Mouse (Mus musculus) liver, embryonic 11.5 days (tissue): ENCODE results near the gene Camk1g. TPM values are rescaled to one million over a fixed set of nuclear protein-coding genes. Genes with fewer than 3 reads are reported as not detected.

Experiments
- ATAC-seq: fragments of 200-750 bp; cut with Nextera tagmentation; replicated peaks from 2 replicates; pipeline ENCODE4 v1.8.0; 2017; ENCODE audit warnings: moderate number of reproducible peaks, mild to moderate bottlenecking, moderate TSS enrichment, moderate library complexity; ENCODE audit not compliant: low FRiP score
- DNase-seq: peaks from one replicate; pipeline ENCODE4 v3.0.0-alpha.2; 2017; ENCODE audit warnings: low spot score
- H3K27ac ChIP-seq: fragments of 300-500 bp; sonication (generic); 2 replicates; pipeline ENCODE4 v1.5.1; 2014; ENCODE audit warnings: mild to moderate bottlenecking, low read depth, low read length, control low read depth
- H3K27me3 ChIP-seq: fragments of 300-500 bp; sonication (generic); replicated peaks from 2 replicates; pipeline ENCODE4 v1.6.1; 2014; ENCODE audit warnings: low read length, mixed read lengths; ENCODE audit not compliant: control insufficient read depth, insufficient read depth
- H3K36me3 ChIP-seq: fragments of 300-500 bp; sonication (generic); 2 replicates; pipeline ENCODE4 v1.6.1; 2014; ENCODE audit warnings: mild to moderate bottlenecking, low read length, moderate library complexity, mixed read lengths; ENCODE audit not compliant: control insufficient read depth, insufficient read depth
- H3K4me1 ChIP-seq: fragments of 300-500 bp; sonication (generic); replicated peaks from 2 replicates; pipeline ENCODE4 v1.6.1; 2014; ENCODE audit warnings: low read length, mixed read lengths; ENCODE audit not compliant: control insufficient read depth, insufficient read depth
- H3K4me2 ChIP-seq: fragments of 300-500 bp; sonication (generic); 2 replicates; pipeline ENCODE4 v1.6.1; 2014; ENCODE audit warnings: mild to moderate bottlenecking, control low read depth, moderate library complexity
- H3K4me3 ChIP-seq: fragments of 300-500 bp; sonication (generic); 2 replicates; pipeline ENCODE4 v1.5.1; 2014; ENCODE audit warnings: low read depth, low read length, control low read depth
- H3K9ac ChIP-seq: fragments of 300-500 bp; sonication (generic); 2 replicates; pipeline ENCODE4 v1.6.1; 2014; ENCODE audit warnings: low read depth, low read length, control low read depth
- H3K9me3 ChIP-seq: fragments of 300-500 bp; sonication (generic); 2 replicates; pipeline ENCODE4 v1.6.1; 2016; ENCODE audit warnings: low read length, inconsistent platforms, mixed read lengths; ENCODE audit not compliant: control insufficient read depth
- WGBS: fragments of 180-500 bp; shearing (Covaris S2); extraction: QIAGEN DNeasy Blood & Tissue Kit; methylation state at CpG from one replicate; pipeline ENCODE4 v1.1.7; 2014; 5-methylcytosine and 5-hydroxymethylcytosine counted together
- polyA plus RNA-seq: library from polyadenylated mRNA; unstranded; fragments of >200 nt; fragmentation: Nextera tagmentation; extraction: Ambion mirVana; gene quantifications from 2 replicates; pipeline ENCODE4 v1.2.1, GENCODE M21; 2014

The Camk1g gene
- polyA plus RNA-seq, 1 experiment from 2014 or later = 3.3 TPM

GRCm38 (mm10) chr1:193398728-193399437 is 28.8 kb upstream of the Camk1g start:
- ATAC-seq (0 out of 2 replicates have a peak, but pooled peaks have one; percentile 49), DNase-seq (no peak)
- no peaks in the 10 kb centered on the region for H3K4me1 ChIP-seq
- no peak overlapping the region for H3K4me2 ChIP-seq
- H3K4me3 ChIP-seq = no peak overlapping the region
- no peak overlapping the region for H3K9ac ChIP-seq
- 62% methylated on average over 2 of the region's 2 CpGs for WGBS
- H3K27ac ChIP-seq = no peak overlapping the region
- no peaks in the 10 kb centered on the region for H3K9me3 ChIP-seq
- no peaks in the 10 kb centered on the region for H3K27me3 ChIP-seq
- no peaks in the 10 kb centered on the region for H3K36me3 ChIP-seq

GRCm38 (mm10) chr1:193397109-193397508 is 27.0 kb upstream of the Camk1g start:
- ATAC-seq (no peak), DNase-seq (no peak)
- Histone ChIP-seq H3K9me3 (no peaks in the 10 kb centered on the region), H3K4me2 (no peak overlapping the region), H3K36me3 (no peaks in the 10 kb centered on the region), H3K4me1 (no peaks in the 10 kb centered on the region), H3K4me3 (no peak overlapping the region), H3K27me3 (no peaks in the 10 kb centered on the region), H3K9ac (no peak overlapping the region), H3K27ac (no peak overlapping the region)

GRCm38 (mm10) chr1:193392266-193392665 is 22.2 kb upstream of the Camk1g start:
- Histone ChIP-seq H3K27me3 (no peaks in the 10 kb centered on the region; the same call in 1 of the 2 replicates), H3K4me3 (no peak overlapping the region), H3K4me2 (no peak overlapping the region), H3K27ac (no peak overlapping the region), H3K36me3 (no peaks in the 10 kb centered on the region), H3K4me1 (peaks cover 3% of the 10 kb centered on the region; the same call in 1 of the 2 replicates), H3K9me3 (no peaks in the 10 kb centered on the region), H3K9ac (no peak overlapping the region)
- WGBS = 89% methylated on average over 3 of the region's 3 CpGs
- ATAC-seq (no peak), DNase-seq (no peak)

GRCm38 (mm10) chr1:193390004-193390403 is 19.9 kb upstream of the Camk1g start:
- ATAC-seq (no peak), DNase-seq (no peak)

GRCm38 (mm10) chr1:193389505-193389904 is 19.4 kb upstream of the Camk1g start:
- Histone ChIP-seq H3K27me3 (no peaks in the 10 kb centered on the region; the same call in 1 of the 2 replicates), H3K4me1 (peaks cover 3% of the 10 kb centered on the region; the same call in 1 of the 2 replicates), H3K27ac (no peak overlapping the region), H3K4me3 (no peak overlapping the region), H3K36me3 (no peaks in the 10 kb centered on the region), H3K9me3 (no peaks in the 10 kb centered on the region), H3K9ac (no peak overlapping the region), H3K4me2 (no peak overlapping the region)
- no peak for ATAC-seq
- DNase-seq = no peak
- 40% methylated on average over 3 of the region's 3 CpGs for WGBS

More at GRCm38 (mm10) chr1:193390004-193390403, 19.9 kb upstream of the Camk1g start:
- Histone ChIP-seq H3K27ac (no peak overlapping the region), H3K4me3 (no peak overlapping the region), H3K36me3 (no peaks in the 10 kb centered on the region), H3K4me2 (no peak overlapping the region), H3K4me1 (peaks cover 3% of the 10 kb centered on the region; the same call in 1 of the 2 replicates), H3K9ac (no peak overlapping the region), H3K27me3 (no peaks in the 10 kb centered on the region; the same call in 1 of the 2 replicates), H3K9me3 (no peaks in the 10 kb centered on the region)
- 57% methylated on average over 12 of the region's 12 CpGs for WGBS

- ATAC-seq (no peak), DNase-seq (no peak)
- Histone ChIP-seq H3K9ac (no peak overlapping the region), H3K4me3 (no peak overlapping the region), H3K27ac (no peak overlapping the region), H3K27me3 (no peaks in the 10 kb centered on the region; the same call in 1 of the 2 replicates), H3K4me2 (no peak overlapping the region), H3K9me3 (no peaks in the 10 kb centered on the region), H3K36me3 (no peaks in the 10 kb centered on the region), H3K4me1 (peaks cover 3% of the 10 kb centered on the region; the same call in 1 of the 2 replicates)
- WGBS = 47% methylated on average over 2 of the region's 2 CpGs
Observed at GRCm38 (mm10) chr1:193387241-193387640, 17.1 kb upstream of the Camk1g start.

GRCm38 (mm10) chr1:193386136-193386535 is 16.0 kb upstream of the Camk1g start:
- H3K4me2 ChIP-seq = no peak overlapping the region
- H3K4me3 ChIP-seq = no peak overlapping the region
- 4% methylated on average over 5 of the region's 5 CpGs for WGBS
- H3K9ac ChIP-seq = no peak overlapping the region
- ATAC-seq (peak; percentile 21; the same call in 1 of the 2 replicates), DNase-seq (peak; percentile 72)
- H3K27me3 ChIP-seq = no peaks in the 10 kb centered on the region; the same call in 1 of the 2 replicates
- no peaks in the 10 kb centered on the region for H3K36me3 ChIP-seq
- no peaks in the 10 kb centered on the region for H3K9me3 ChIP-seq
- H3K4me1 ChIP-seq = peaks cover 7% of the 10 kb centered on the region
- no peak overlapping the region for H3K27ac ChIP-seq

GRCm38 (mm10) chr1:193382841-193383462 is 12.9 kb upstream of the Camk1g start:
- Histone ChIP-seq H3K9ac (0 out of 2 replicates have a peak overlapping the region, but pooled peaks have one; percentile 2), H3K9me3 (no peaks in the 10 kb centered on the region), H3K27me3 (no peaks in the 10 kb centered on the region), H3K36me3 (no peaks in the 10 kb centered on the region), H3K4me3 (peak overlapping the region; percentile 44), H3K27ac (no peak overlapping the region), H3K4me2 (peak overlapping the region; percentile 74), H3K4me1 (peaks cover 4% of the 10 kb centered on the region)
- DNase-seq (peak; percentile 68), ATAC-seq (peak; percentile 70)
- 5% methylated on average over 8 of the region's 8 CpGs for WGBS
